Mouse (Mus musculus) lung, embryonic 16.5 days (tissue): Measurements from ENCODE around the gene Rbm10. TPM values are rescaled to one million over a fixed set of nuclear protein-coding genes. Genes with fewer than 3 reads are reported as not detected.

ENCODE experiments used
- ATAC-seq: fragments of 200-750 bp; cut with Nextera tagmentation; 2 replicates; pipeline ENCODE4 v1.8.0; 2017; ENCODE audit warnings: low read depth, mild to moderate bottlenecking, moderate library complexity
- H3K27ac ChIP-seq: fragments of 300-500 bp; sonication (generic); 2 replicates; pipeline ENCODE4 v1.5.1; 2014; ENCODE audit warnings: mild to moderate bottlenecking, control low read depth, low read length
- H3K27me3 ChIP-seq: fragments of 300-500 bp; sonication (generic); 2 replicates; pipeline ENCODE4 v1.6.1; 2014; ENCODE audit warnings: low read depth, low read length, mixed read lengths; ENCODE audit not compliant: control insufficient read depth, insufficient read depth
- H3K36me3 ChIP-seq: fragments of 300-500 bp; sonication (generic); 2 replicates; pipeline ENCODE4 v1.6.1; 2014; ENCODE audit warnings: low read length; ENCODE audit not compliant: control insufficient read depth, insufficient read depth
- H3K4me1 ChIP-seq: fragments of 300-500 bp; sonication (generic); replicated peaks from 2 replicates; pipeline ENCODE4 v1.6.1; 2014; ENCODE audit warnings: low read length, mixed read lengths; ENCODE audit not compliant: control insufficient read depth, insufficient read depth
- H3K4me2 ChIP-seq: fragments of 300-500 bp; sonication (generic); 2 replicates; pipeline ENCODE4 v1.6.1; 2014; ENCODE audit warnings: low read depth, low read length, control low read depth
- H3K4me3 ChIP-seq: fragments of 300-500 bp; sonication (generic); 2 replicates; pipeline ENCODE4 v1.5.1; 2014; ENCODE audit warnings: mild to moderate bottlenecking, low read length, control low read depth
- H3K9ac ChIP-seq: fragments of 300-500 bp; sonication (generic); 2 replicates; pipeline ENCODE4 v1.6.1; 2014; ENCODE audit warnings: low read length, control low read depth
- H3K9me3 ChIP-seq: fragments of 300-500 bp; sonication (generic); 2 replicates; pipeline ENCODE4 v1.6.1; 2016; ENCODE audit warnings: low read length; ENCODE audit not compliant: control insufficient read depth
- WGBS: fragments of 180-500 bp; shearing (Covaris S2); extraction: QIAGEN DNeasy Blood & Tissue Kit; methylation state at CpG from one replicate; pipeline ENCODE4 v1.1.7; 2014; 5-methylcytosine and 5-hydroxymethylcytosine counted together
- polyA plus RNA-seq: library from polyadenylated mRNA; unstranded; fragments of >200 nt; fragmentation: Nextera tagmentation; extraction: Ambion mirVana; gene quantifications from 2 replicates; pipeline ENCODE4 v1.2.1, GENCODE M21; 2015

Rbm10 gene
- polyA plus RNA-seq, 1 experiment from 2014 or later: 68.7 TPM

DNA sequence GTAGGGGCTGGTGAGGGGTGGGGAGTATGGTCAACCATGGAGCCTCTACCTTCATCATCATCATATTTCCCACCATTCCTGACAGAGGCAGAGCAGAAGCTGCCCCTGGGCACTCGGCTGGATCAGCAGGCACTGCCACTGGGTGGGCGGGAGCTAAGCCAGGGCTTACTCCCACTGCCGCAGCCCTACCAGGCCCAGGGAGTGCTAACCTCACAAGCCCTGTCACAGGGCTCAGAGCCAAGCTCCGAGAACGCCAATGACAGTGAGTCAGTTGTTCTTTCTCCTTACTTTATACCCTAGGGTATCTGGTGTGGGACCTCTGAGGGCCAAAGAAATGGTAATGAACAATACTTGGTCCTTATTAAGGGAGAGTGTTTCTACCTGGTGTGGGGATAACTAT, 27.5 kb downstream of the Rbm10 start:
- Histone ChIP-seq H3K4me2 (no peak overlapping the region), H3K27me3 (no peaks in the 10 kb centered on the region), H3K9ac (no peak overlapping the region), H3K4me3 (no peak overlapping the region), H3K9me3 (no peaks in the 10 kb centered on the region), H3K4me1 (no peaks in the 10 kb centered on the region), H3K36me3 (peaks cover 19% of the 10 kb centered on the region), H3K27ac (no peak overlapping the region)
- WGBS: 81% methylated on average over 5 of the region's 5 CpGs
- ATAC-seq: no peak

DNA sequence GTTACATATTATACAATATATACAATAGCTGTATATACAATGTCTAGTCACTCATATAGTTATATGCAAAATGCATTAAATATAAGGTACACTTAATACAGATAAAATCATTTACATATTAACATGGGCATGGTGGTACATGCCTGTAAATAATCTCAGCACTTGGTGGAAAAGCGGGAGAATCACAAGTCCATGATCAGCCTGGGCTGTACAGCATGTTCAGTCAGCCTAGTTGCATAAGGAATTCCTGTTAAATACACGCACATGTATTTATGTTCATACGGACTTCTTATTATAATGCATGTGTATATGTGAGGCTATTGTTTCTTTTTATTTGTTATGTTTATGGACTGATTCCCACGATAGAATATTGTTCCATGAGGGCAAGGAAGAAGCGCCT, 40.3 kb downstream of the Rbm10 start:
- no peaks in the 10 kb centered on the region for H3K36me3 ChIP-seq
- H3K4me1 ChIP-seq: no peaks in the 10 kb centered on the region
- no peak overlapping the region for H3K27ac ChIP-seq
- no peak for ATAC-seq
- 22% methylated on average over 5 of the region's 5 CpGs for WGBS
- no peak overlapping the region for H3K9ac ChIP-seq
- H3K9me3 ChIP-seq: no peaks in the 10 kb centered on the region
- peak overlapping the region; percentile 71 for H3K4me2 ChIP-seq
- no peaks in the 10 kb centered on the region for H3K27me3 ChIP-seq
- peak overlapping the region; percentile 58 for H3K4me3 ChIP-seq

DNA sequence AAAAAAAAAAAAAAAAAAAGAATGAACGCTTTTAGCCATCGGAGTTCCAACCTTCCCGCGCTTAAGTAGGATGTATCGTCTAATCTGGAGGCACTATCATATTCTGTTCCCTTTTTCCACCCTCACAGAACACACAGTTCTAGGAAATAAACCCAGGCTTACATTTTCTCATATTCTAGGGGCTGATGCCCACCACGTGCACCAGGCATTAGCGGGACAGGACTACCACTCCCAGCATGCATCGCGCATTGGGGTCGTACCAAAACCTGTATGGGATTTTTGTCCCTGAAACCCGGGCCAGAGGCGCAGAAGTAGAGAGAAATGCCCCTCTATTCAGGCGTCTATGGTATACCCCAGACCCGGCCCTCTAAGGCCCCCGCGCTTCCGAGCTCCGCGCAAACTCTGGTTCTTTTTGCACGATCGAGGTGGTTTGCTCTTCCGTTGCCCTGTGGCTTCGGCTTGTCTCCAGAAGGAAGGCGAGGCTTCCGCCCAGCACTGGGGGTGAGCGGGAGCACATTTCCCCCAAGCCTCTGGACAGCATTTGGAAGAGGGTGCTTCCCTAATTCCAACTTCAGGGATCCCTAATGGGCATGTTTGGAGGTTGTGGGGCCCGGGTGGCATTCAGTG, 40.8 kb downstream of the Rbm10 start, which contains the start of gene Uba1:
Gene Uba1, plus strand, starts transcription at position 301 of the 627 bp plus-strand sequence.
- peak; percentile 93 for ATAC-seq
- peak within 1 kb of the TSS; percentile 58 for H3K4me3 ChIP-seq
- no peaks in the 10 kb centered on the region for H3K4me1 ChIP-seq
- 15% methylated on average over 27 of the region's 27 CpGs for WGBS
- H3K4me2 ChIP-seq: peak within 1 kb of the TSS; percentile 71
- no peaks in the 10 kb centered on the region for H3K36me3 ChIP-seq
- no peaks in the 10 kb centered on the region for H3K27me3 ChIP-seq
- H3K27ac ChIP-seq: peak within 1 kb of the TSS; percentile 44; the same call in 1 of the 2 replicates
- no peaks in the 10 kb centered on the region for H3K9me3 ChIP-seq
- peak within 1 kb of the TSS; percentile 71 for H3K9ac ChIP-seq

DNA sequence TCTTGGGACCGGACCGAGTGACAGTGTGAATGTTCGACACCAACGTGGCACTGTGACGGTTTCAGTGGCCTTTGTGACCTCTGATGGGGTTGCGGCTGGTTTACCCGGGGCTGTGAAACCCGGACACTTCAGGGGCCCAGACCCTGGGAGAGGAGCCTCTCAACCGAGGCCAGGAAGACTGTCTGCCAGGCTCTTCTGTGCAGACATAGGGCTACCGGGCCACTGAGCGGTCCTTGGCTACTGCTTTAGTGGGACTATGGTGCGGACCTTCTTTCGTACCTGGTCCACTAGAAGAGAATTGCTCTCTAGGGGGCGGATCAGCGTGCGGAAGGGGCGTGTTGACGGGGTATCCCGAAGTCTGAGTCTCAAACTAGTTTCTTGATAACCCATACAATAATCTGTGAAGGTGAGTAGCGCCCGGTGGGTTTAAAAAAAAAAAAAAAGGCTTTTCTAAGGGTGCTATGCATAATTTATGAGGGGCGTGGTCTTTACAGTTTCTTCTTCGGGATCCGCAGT, 41.6 kb downstream of the Rbm10 start:
- Histone ChIP-seq H3K4me3 (peak overlapping the region; percentile 58), H3K27me3 (no peaks in the 10 kb centered on the region), H3K9ac (peak overlapping the region; percentile 71), H3K9me3 (no peaks in the 10 kb centered on the region), H3K4me1 (no peaks in the 10 kb centered on the region; the same call in 1 of the 2 replicates), H3K4me2 (peak overlapping the region; percentile 71), H3K36me3 (no peaks in the 10 kb centered on the region), H3K27ac (no peak overlapping the region; the same call in 1 of the 2 replicates)
- ATAC-seq: no peak; the same call in 1 of the 2 replicates
- 12% methylated on average over 24 of the region's 24 CpGs for WGBS

DNA sequence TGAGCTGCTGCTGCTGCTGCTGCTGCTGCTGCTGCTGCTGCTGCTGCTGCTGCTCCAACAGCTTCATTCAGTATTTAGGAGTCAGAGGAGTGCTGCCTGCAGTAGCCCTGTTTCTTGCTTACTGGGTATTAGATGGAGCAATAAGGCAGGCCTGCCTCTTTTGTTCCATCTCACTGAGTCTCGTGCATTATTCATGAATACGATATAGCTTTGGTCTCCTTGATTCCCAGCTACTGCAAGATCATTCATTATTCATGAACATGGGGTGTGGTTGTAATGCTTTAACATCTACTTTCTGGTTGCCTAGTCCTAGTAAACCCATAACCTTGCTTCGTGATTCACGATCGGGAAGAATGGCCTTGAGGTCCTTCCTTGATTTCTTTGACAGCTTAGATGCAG, 45.0 kb downstream of the Rbm10 start:
- H3K9ac ChIP-seq: no peak overlapping the region
- H3K9me3 ChIP-seq: no peaks in the 10 kb centered on the region
- ATAC-seq: no peak
- H3K4me3 ChIP-seq: no peak overlapping the region
- no peaks in the 10 kb centered on the region for H3K27me3 ChIP-seq
- WGBS: 25% methylated on average over 5 of the region's 5 CpGs
- H3K36me3 ChIP-seq: peaks cover 2% of the 10 kb centered on the region; the same call in 1 of the 2 replicates
- H3K4me2 ChIP-seq: no peak overlapping the region
- H3K4me1 ChIP-seq: no peaks in the 10 kb centered on the region; the same call in 1 of the 2 replicates
- H3K27ac ChIP-seq: no peak overlapping the region

DNA sequence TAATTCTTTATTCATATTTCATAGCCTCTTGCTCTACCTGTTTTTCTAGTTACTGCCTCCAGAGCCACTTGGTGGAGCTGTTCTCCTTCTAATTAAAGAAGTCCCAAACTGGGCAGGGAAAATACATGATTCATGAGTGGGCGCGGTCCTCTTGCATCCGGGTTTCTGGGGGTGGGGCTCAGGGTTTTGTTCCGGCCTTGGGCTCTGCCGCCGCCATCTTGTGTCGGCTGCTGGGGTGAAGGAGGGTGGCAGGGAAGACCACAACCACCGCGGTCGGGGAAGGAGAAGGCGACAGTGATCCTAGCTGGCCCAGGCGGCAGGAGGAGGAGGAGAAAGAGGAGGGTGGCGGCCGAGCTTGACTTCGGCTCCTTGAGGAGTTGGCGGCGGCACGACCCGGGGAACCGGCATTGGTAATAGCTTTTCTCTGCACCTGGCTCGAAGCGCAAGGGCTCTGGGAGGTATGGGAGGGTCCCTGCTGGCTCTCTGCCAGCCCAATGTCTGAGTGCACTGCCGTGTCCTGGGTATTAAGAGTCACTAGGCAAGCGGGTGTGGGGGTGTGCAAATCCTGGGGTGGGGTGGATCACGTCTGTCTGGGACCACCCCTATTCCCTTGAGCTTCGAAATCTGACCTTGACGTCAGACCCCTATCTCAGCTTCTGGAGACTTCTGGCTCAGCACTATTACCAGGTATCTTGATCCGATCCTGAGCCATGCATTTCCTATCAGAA, 45.6 kb downstream of the Rbm10 start:
- ATAC-seq: peak; percentile 87

DNA sequence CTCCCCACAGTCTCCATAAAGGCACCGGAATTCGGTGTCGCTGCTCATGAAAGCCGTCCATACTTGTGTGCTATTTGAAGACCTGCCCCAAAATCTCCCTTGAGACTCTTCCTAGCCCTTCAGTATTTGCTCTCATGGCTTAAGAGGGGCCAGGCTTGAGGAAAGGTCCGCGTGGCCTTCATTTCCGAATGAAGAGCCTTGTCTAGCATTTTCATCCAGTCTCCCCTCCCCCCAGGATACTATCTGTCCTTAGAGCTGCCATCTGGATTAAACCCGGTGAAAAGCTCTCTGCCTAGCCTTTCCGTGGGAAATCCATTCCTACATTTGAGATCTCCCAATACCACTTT, 46.1 kb downstream of the Rbm10 start:
- peak overlapping the region; percentile 82 for H3K9ac ChIP-seq
- peak; percentile 6 for ATAC-seq

More for the DNA sequence above, 45.6 kb downstream of the Rbm10 start:
- WGBS: 11% methylated on average over 28 of the region's 28 CpGs
- Histone ChIP-seq H3K4me1 (no peaks in the 10 kb centered on the region; the same call in 1 of the 2 replicates), H3K4me3 (peak overlapping the region; percentile 68), H3K4me2 (peak overlapping the region; percentile 61), H3K9me3 (no peaks in the 10 kb centered on the region), H3K27ac (peak overlapping the region; percentile 61), H3K27me3 (no peaks in the 10 kb centered on the region), H3K36me3 (peaks cover 2% of the 10 kb centered on the region; the same call in 1 of the 2 replicates), H3K9ac (peak overlapping the region; percentile 82)

DNA sequence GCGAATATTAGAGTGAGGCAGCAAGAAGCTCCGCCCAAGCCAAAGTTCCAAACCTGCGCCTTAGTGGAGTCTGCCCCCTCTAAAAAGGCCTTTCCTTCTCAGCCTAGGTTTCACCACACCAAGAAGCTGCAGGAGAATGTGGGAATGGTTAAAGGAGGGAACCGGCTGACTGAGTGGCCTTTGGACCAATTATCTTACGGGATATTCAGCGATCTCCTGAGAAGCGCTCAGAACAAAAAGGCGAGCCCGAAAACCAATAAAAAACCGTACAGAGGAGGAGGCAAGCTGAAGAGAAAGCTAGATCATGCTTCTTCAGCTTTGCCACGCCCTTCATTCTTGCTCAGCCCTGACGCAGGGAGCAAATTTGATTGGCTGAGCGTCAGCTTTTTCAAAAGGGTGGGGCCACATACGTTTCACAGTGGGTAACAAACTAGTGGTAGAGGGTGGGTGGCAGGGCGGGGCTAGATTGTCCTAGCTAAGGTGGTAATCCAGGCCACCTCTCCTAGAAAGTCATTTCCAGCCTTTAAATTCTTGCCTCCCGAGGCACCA, 70.3 kb downstream of the Rbm10 start, which contains the start of gene Cdk16:
Gene Cdk16, plus strand, starts transcription at position 436 of the 549 bp plus-strand sequence.
- Histone ChIP-seq H3K27ac (peak within 1 kb of the TSS; percentile 97), H3K4me3 (peak within 1 kb of the TSS; percentile 73), H3K27me3 (no peaks in the 10 kb centered on the region), H3K4me2 (peak within 1 kb of the TSS; percentile 73), H3K4me1 (peaks cover 6% of the 10 kb centered on the region), H3K36me3 (peaks cover 3% of the 10 kb centered on the region; the same call in 1 of the 2 replicates), H3K9me3 (no peaks in the 10 kb centered on the region), H3K9ac (peak within 1 kb of the TSS; percentile 88)
- peak; percentile 96 for ATAC-seq
- 17% methylated on average over 16 of the region's 16 CpGs for WGBS

More for the DNA sequence above, 46.1 kb downstream of the Rbm10 start:
- no peaks in the 10 kb centered on the region; the same call in 1 of the 2 replicates for H3K4me1 ChIP-seq
- H3K36me3 ChIP-seq: peaks cover 2% of the 10 kb centered on the region; the same call in 1 of the 2 replicates
- H3K9me3 ChIP-seq: no peaks in the 10 kb centered on the region
- H3K4me2 ChIP-seq: peak overlapping the region; percentile 61
- H3K27me3 ChIP-seq: no peaks in the 10 kb centered on the region
- WGBS: 17% methylated on average over 9 of the region's 9 CpGs
- peak overlapping the region; percentile 61 for H3K27ac ChIP-seq
- H3K4me3 ChIP-seq: peak overlapping the region; percentile 68
